Mouse (Mus musculus) liver, adult 2 months (tissue): ENCODE data around the gene Cdc42ep2.

ENCODE experiments used
- CTCF ChIP-seq: fragments of 200-500 bp; IDR thresholded peaks from 2 replicates; pipeline ENCODE4 v1.5.1; 2011; ENCODE audit warnings: low read depth, low read length, control low read depth
- POLR2A ChIP-seq: fragments of 200-500 bp; IDR thresholded peaks from 2 replicates; pipeline ENCODE4 v1.6.1; 2011; ENCODE audit warnings: low read length, control low read depth; ENCODE audit not compliant: insufficient read depth; ENCODE audit errors: extremely low read depth

GRCm38 (mm10) chr19:5874391-5874968 is 50.1 kb downstream of the Cdc42ep2 start:
- TF ChIP-seq CTCF = no peak
- no peak for TF ChIP-seq POLR2A
